Mouse (Mus musculus) limb, embryonic 12.5 days (tissue): Measurements from ENCODE around the gene Amotl1. TPM values are rescaled to one million over a fixed set of nuclear protein-coding genes. Genes with fewer than 3 reads are reported as not detected.

Experiments used
- ATAC-seq: fragments of 200-750 bp; cut with Nextera tagmentation; 2 replicates; pipeline ENCODE4 v1.8.0; 2017; ENCODE audit warnings: low read depth, moderate TSS enrichment; ENCODE audit not compliant: insufficient number of reproducible peaks, insufficient read depth, low FRiP score, low TSS enrichment
- H3K27ac ChIP-seq: fragments of 300-500 bp; sonication (generic); 2 replicates; pipeline ENCODE4 v1.5.1; 2016; ENCODE audit warnings: mild to moderate bottlenecking, moderate library complexity
- H3K27me3 ChIP-seq: fragments of 300-500 bp; sonication (generic); 2 replicates; pipeline ENCODE4 v1.6.1; 2016; ENCODE audit warnings: mild to moderate bottlenecking, moderate library complexity
- H3K36me3 ChIP-seq: fragments of 300-500 bp; sonication (generic); 2 replicates; pipeline ENCODE4 v1.6.1; 2016; ENCODE audit warnings: mild to moderate bottlenecking, moderate library complexity
- H3K4me1 ChIP-seq: fragments of 300-500 bp; sonication (generic); replicated peaks from 2 replicates; pipeline ENCODE4 v1.6.1; 2016
- H3K4me2 ChIP-seq: fragments of 300-500 bp; sonication (generic); 2 replicates; pipeline ENCODE4 v1.6.1; 2016; ENCODE audit warnings: mild to moderate bottlenecking, moderate library complexity
- H3K4me3 ChIP-seq: fragments of 300-500 bp; sonication (generic); replicated peaks from 2 replicates; pipeline ENCODE4 v1.5.1; 2016; ENCODE audit warnings: mild to moderate bottlenecking
- H3K9ac ChIP-seq: fragments of 300-500 bp; sonication (generic); replicated peaks from 2 replicates; pipeline ENCODE4 v1.6.1; 2016; ENCODE audit warnings: mild to moderate bottlenecking, moderate library complexity
- H3K9me3 ChIP-seq: fragments of 300-500 bp; sonication (generic); 2 replicates; pipeline ENCODE4 v1.6.1; 2016; ENCODE audit warnings: mild to moderate bottlenecking, moderate library complexity
- WGBS: fragments of 180-500 bp; shearing (Covaris S2); methylation state at CpG from one replicate; pipeline ENCODE4 v1.1.7; 2016; 5-methylcytosine and 5-hydroxymethylcytosine counted together
- polyA plus RNA-seq: library from polyadenylated mRNA; unstranded; fragments of >200 nt; fragmentation: Nextera tagmentation; extraction: Ambion mirVana; gene quantifications from 2 replicates; pipeline ENCODE4 v1.2.1, GENCODE M21; 2016

The Amotl1 gene
- polyA plus RNA-seq, 1 experiment from 2014 or later, result 33.3 TPM

DNA sequence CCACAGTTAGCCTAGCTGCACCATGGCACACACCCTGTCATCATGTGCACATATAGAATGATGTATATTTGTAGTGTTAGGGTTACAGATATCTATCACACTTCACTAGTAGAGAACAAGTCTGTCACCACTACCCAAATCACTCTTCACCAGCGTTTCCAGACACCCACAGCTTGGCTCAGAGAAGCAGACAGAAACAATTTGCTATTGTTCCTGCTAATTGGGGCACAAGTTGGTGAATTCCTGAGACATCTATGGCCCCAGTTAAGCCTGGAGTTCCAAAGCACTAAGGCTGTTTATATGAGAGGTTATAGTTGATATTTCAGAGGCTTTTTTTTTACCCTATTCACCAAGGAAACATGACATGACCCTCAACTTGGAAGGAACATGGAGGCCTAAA lies 127.6 kb downstream of the Amotl1 start:
- H3K9me3 ChIP-seq, result no peaks in the 10 kb centered on the region
- H3K4me3 ChIP-seq, result no peak overlapping the region
- ATAC-seq, result no peak
- H3K27ac ChIP-seq, result no peak overlapping the region
- 65% methylated on average over 1 of the region's 1 CpGs for WGBS
- peaks cover 2% of the 10 kb centered on the region; the same call in 1 of the 2 replicates for H3K4me1 ChIP-seq
- no peaks in the 10 kb centered on the region for H3K27me3 ChIP-seq
- H3K9ac ChIP-seq, result no peak overlapping the region
- no peak overlapping the region for H3K4me2 ChIP-seq
- peaks cover 3% of the 10 kb centered on the region; the same call in 1 of the 2 replicates for H3K36me3 ChIP-seq

DNA sequence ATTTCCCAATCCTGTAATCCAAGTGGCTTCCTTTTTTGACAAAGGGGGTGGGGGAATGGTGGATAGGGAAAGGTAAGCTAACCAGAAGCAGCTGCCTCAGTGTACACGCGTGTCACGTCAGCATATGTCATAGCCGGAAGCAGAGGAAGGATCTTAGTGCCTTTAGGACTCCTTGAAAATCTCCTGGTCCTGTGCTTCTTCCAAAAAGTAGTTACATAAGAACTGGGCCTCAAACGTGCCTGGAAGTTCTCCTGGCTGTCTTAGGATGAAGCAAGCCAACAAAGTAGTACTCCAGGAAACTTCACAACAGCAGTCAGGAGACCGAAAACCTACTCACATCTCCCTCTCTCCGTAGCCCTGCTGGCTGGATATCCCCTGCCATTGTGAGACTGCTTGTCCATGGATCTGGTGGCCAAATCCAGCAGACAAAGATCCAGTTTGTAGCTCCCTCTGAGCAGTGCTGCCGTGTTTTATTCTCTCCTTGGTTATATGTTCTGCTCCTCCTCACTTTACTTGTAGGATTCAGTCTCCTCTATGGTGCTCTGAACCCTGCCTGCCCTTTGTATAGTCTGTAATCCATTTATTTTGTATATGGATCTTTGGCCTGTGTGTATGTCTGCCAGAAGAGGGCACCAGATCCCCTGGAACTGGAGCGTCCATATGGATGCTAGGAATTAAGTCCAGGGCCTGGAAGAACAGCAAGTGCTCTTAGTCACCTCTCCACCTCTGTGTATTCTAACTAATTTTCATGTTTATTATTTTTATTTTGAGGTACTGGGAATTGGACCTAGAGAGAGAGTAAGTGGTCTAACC lies 132.0 kb downstream of the Amotl1 start:
- 77% methylated on average over 9 of the region's 9 CpGs for WGBS
- no peak overlapping the region for H3K27ac ChIP-seq

DNA sequence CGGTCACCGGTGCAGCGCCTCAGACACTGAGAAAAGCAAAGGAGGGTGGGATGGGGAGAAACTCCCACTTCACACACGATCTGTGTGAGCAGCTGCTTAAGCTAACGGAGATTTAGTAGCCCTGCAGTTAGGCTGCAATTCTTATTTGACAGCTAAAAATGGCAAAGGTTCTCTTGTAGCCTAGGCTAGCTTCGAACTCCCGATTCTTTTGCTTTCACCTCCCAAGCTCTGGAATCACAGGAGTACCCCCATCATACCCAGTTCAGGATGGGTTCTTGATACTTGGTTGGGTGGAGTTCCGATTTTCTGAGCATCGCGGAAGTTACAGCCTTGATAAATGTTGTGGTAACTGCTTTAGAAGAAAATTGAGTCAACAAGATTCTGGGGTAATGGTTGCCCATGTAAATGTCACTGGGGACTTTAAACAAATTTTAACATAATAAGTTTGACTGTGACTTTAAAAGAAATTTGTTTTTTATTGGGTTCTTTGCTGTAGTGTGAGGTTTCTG lies 143.9 kb downstream of the Amotl1 start:
- no peaks in the 10 kb centered on the region for H3K27me3 ChIP-seq
- peak overlapping the region; percentile 74 for H3K4me2 ChIP-seq
- H3K9ac ChIP-seq, result peak overlapping the region; percentile 81
- ATAC-seq, result no peak
- H3K4me1 ChIP-seq, result peaks cover 5% of the 10 kb centered on the region
- H3K27ac ChIP-seq, result peak overlapping the region; percentile 84
- H3K36me3 ChIP-seq, result peaks cover 39% of the 10 kb centered on the region
- no peaks in the 10 kb centered on the region for H3K9me3 ChIP-seq
- WGBS, result 4% methylated on average over 10 of the region's 10 CpGs
- H3K4me3 ChIP-seq, result peak overlapping the region; percentile 79

More for the DNA sequence above, 132.0 kb downstream of the Amotl1 start:
- no peak overlapping the region for H3K4me2 ChIP-seq
- H3K9me3 ChIP-seq, result no peaks in the 10 kb centered on the region
- no peak overlapping the region for H3K4me3 ChIP-seq
- no peak overlapping the region for H3K9ac ChIP-seq
- H3K27me3 ChIP-seq, result no peaks in the 10 kb centered on the region
- ATAC-seq, result 0 out of 2 replicates have a peak, but pooled peaks have one; percentile 42
- peaks cover 39% of the 10 kb centered on the region for H3K36me3 ChIP-seq
- H3K4me1 ChIP-seq, result no peaks in the 10 kb centered on the region

DNA sequence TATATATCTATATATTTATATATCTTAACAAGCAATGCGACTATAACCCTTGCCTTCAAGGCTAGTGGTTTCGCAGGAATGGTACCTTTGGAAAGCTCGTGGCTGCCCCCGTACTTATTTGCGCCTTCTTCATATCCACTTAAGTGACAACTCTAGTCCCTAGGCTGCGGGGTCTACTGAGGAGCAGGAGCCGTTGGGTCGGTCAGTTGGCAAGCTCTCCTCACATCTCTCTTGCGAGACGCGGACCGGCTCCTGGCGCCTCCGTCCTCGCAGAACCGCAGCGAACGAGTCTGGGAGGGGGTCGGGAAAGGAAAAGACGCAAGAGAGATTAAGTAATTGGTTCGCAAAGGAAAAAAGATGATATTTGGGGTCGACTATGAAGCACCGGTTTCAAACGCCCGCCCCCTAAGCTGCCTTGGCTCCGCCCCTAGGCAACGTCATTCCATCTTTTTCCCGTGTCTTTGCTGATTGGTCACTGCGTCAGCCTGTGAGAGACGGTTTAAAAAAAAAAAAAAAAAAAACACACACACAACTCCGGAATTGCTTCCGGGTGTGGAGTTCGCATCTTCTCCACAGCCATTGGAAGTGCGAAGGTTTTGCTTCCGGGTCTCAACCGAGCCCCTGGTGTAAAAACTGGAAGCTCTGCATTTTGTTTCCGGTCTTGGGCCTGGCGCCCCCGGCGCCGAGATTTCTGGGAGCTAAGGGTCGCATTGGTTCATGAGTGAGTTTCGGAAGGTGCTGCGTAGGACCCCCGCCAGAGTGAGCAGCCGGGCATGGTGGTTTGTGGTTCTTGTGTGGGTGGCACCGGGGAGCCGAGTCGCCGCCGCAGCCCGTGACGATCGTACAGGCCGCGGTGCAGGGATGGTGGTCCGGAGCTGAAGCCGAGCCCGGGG lies 144.6 kb downstream of the Amotl1 start, which contains the start of the genes Kdm4d and Cwc15:
TSS of gene Kdm4d (minus strand) at position 460 of the 893 bp plus-strand sequence.
TSS of gene Cwc15 (plus strand) at position 595 of the 893 bp plus-strand sequence.
- peaks cover 5% of the 10 kb centered on the region for H3K4me1 ChIP-seq
- 1% methylated on average over 59 of the region's 59 CpGs for WGBS

DNA sequence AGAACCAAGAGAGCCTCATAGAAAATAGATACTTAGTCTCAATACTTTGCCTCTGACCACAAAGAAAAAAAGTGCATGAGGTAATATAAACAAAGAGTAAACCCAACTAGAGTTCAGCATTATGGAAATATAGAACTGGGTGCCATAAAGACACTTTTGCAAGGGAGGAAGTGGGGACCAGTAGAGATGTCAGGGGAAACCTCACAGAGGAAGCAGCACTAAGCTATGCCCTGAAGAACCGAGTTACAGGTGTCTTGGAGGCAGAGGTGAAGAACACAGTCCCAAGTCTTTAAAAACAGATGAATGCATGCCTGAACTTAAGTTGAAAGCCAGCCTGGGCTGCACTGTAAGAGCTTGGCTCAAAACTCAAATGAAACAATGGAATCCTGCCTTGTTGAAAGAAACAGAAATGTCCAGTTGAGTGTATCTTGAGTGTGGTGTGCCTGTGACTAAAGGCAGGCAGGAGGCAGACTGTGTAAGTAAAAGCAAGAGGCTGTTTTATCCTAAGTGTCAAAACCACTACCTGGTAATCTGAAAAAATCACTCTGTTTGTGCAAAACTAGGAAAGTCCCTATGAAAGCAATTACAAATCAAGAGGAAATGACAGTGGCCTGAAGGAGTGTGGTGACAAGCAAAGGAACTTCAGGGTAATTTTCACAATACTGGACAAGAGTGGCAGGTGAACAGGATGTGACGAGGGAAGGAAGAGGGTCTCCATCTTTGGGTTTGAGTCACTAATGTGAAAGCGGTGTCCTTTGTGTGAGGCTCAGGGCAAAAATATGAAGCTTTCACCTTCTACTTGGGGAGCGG lies 145.8 kb downstream of the Amotl1 start:
- H3K4me2 ChIP-seq, result peak overlapping the region; percentile 67
- H3K9me3 ChIP-seq, result no peaks in the 10 kb centered on the region
- H3K9ac ChIP-seq, result no peak overlapping the region
- 87% methylated on average over 4 of the region's 4 CpGs for WGBS
- peaks cover 21% of the 10 kb centered on the region for H3K36me3 ChIP-seq
- H3K4me3 ChIP-seq, result peak overlapping the region; percentile 79
- ATAC-seq, result no peak
- H3K27me3 ChIP-seq, result no peaks in the 10 kb centered on the region
- H3K4me1 ChIP-seq, result peaks cover 5% of the 10 kb centered on the region
- H3K27ac ChIP-seq, result no peak overlapping the region

More for the DNA sequence above, 144.6 kb downstream of the Amotl1 start, which contains the start of the genes Kdm4d and Cwc15:
- H3K36me3 ChIP-seq, result peaks cover 32% of the 10 kb centered on the region
- peak within 1 kb of the TSS; percentile 74 for H3K4me2 ChIP-seq
- peak within 1 kb of the TSS; percentile 79 for H3K4me3 ChIP-seq
- H3K9ac ChIP-seq, result peak within 1 kb of the TSS; percentile 81
- no peaks in the 10 kb centered on the region for H3K27me3 ChIP-seq
- H3K9me3 ChIP-seq, result no peaks in the 10 kb centered on the region
- H3K27ac ChIP-seq, result peak within 1 kb of the TSS; percentile 84
- peak; percentile 99 for ATAC-seq

Other genes with a start within 250 kb of the Amotl1 start
- 0.29 and 0.42 TPM in 2 replicates for gene Kdm4d, start 144.6 kb downstream of the Amotl1 start, polyA plus RNA-seq
- gene Cwc15, start 144.4 kb downstream of the Amotl1 start, polyA plus RNA-seq, result 182 and 186 TPM in 2 replicates
- gene Piwil4, start 95.7 kb upstream of the Amotl1 start, polyA plus RNA-seq, result 0.18 TPM in 1 of 2 replicates, not detected in the other
- 5.4 and 6.4 TPM in 2 replicates for gene Fut4, start 107.3 kb upstream of the Amotl1 start, polyA plus RNA-seq
- not detected in 2 replicates for gene 1700012B09Rik, start 126.0 kb upstream of the Amotl1 start, polyA plus RNA-seq
- 34.3 and 35.9 TPM in 2 replicates for gene Mre11a, start 139.6 kb upstream of the Amotl1 start, polyA plus RNA-seq
- gene Ankrd49, start 139.8 kb upstream of the Amotl1 start, polyA plus RNA-seq, result 43.9 and 46.0 TPM in 2 replicates
- gene Gpr83, start 215.2 kb upstream of the Amotl1 start, polyA plus RNA-seq, result 0.60 and 0.63 TPM in 2 replicates